In genomic region chr2:155779506-155779905, GRCm38 (mm10) we compare ENCODE assay signal across 38 mouse cellular contexts. TPM values are rescaled to one million over a fixed set of nuclear protein-coding genes. Genes with fewer than 3 reads are reported as not detected.
"Had no signal": no experiment of that assay in that cellular context is flagged by ENCODE, and none has a peak within 500 bp of the region (broad histone marks: within the 10 kb centered on the region; RNA-seq: fewer than 3 reads in every experiment).

No protein-coding gene starts in this region.

- H3K36me3 ChIP-seq: limb, embryonic 10.5 days; limb, embryonic 12.5 days; limb, embryonic 13.5 days; limb, embryonic 15.5 days; liver, embryonic 12.5 days; liver, embryonic 13.5 days; liver, embryonic 15.5 days; lung, embryonic 15.5 days; midbrain, embryonic 10.5 days; midbrain, embryonic 12.5 days; midbrain, embryonic 13.5 days; midbrain, embryonic 15.5 days; neural tube, embryonic 12.5 days had no signal

- H3K27ac ChIP-seq: limb, embryonic 10.5 days; limb, embryonic 12.5 days; limb, embryonic 13.5 days; limb, embryonic 15.5 days; liver, embryonic 12.5 days; liver, embryonic 13.5 days; liver, embryonic 14.5 days; liver, embryonic 15.5 days; lung, embryonic 15.5 days; macrophage; midbrain, embryonic 10.5 days; midbrain, embryonic 12.5 days; midbrain, embryonic 13.5 days; midbrain, embryonic 15.5 days; neural tube, embryonic 12.5 days had no signal

- H3K27me3 ChIP-seq: midbrain, embryonic 15.5 days had no signal

- ATAC-seq: liver, embryonic 12.5 days; midbrain, embryonic 13.5 days; midbrain, embryonic 15.5 days; midbrain, embryonic 16.5 days had no signal

- H3K4me1 ChIP-seq: liver, embryonic 15.5 days had no signal

- DNase-seq: left cerebral cortex, postnatal 4 days; liver; liver, embryonic 13.5 days; liver, postnatal 0 days; lung, adult 18-20 months; lung, adult 2 months; lung, postnatal 10 days; lung, postnatal 14 days; lung, postnatal 4 days had no signal

- H3K9me3 ChIP-seq: limb, embryonic 10.5 days; limb, embryonic 12.5 days; limb, embryonic 13.5 days; limb, embryonic 15.5 days; liver, embryonic 12.5 days; liver, embryonic 13.5 days; liver, embryonic 15.5 days; lung, embryonic 15.5 days; megakaryocyte, embryonic 14.5 days; midbrain, embryonic 10.5 days; midbrain, embryonic 12.5 days; midbrain, embryonic 13.5 days; midbrain, embryonic 15.5 days; neural tube, embryonic 12.5 days had no signal

- H3K4me2 ChIP-seq: limb, embryonic 12.5 days; limb, embryonic 13.5 days; limb, embryonic 15.5 days; liver, embryonic 11.5 days; liver, embryonic 12.5 days; liver, embryonic 13.5 days; liver, embryonic 15.5 days; lung, embryonic 14.5 days; lung, embryonic 15.5 days; midbrain, embryonic 11.5 days; midbrain, embryonic 12.5 days; midbrain, embryonic 13.5 days; midbrain, embryonic 15.5 days; neural tube, embryonic 12.5 days had no signal

- H3K9ac ChIP-seq: limb, embryonic 12.5 days; limb, embryonic 13.5 days; limb, embryonic 15.5 days; liver, embryonic 12.5 days; liver, embryonic 13.5 days; liver, embryonic 14.5 days; liver, embryonic 15.5 days; liver, postnatal 0 days; lung, embryonic 14.5 days; lung, embryonic 15.5 days; midbrain, embryonic 12.5 days; midbrain, embryonic 13.5 days; midbrain, embryonic 15.5 days; neural tube, embryonic 12.5 days had no signal

- H3K4me3 ChIP-seq: limb, embryonic 10.5 days; limb, embryonic 12.5 days; limb, embryonic 13.5 days; limb, embryonic 15.5 days; liver, embryonic 12.5 days; liver, embryonic 13.5 days; liver, embryonic 15.5 days; lung, embryonic 15.5 days; megakaryocyte, embryonic 14.5 days; midbrain, embryonic 10.5 days; midbrain, embryonic 12.5 days; midbrain, embryonic 13.5 days; midbrain, embryonic 15.5 days; myocyte; neural tube, embryonic 12.5 days had no signal

RNA-seq across cellular contexts. Expression of gene Mmp24, which starts 4.4 kb away (rescaled TPM):
- polyA plus RNA-seq: limb, embryonic 11.5 days; liver, embryonic 11.5 days; liver, embryonic 13.5 days; liver, embryonic 15.5 days; liver, embryonic 16.5 days; liver, postnatal 0 days; lung, embryonic 14.5 days had no signal

RNA-seq across cellular contexts. Expression of gene Gm17581, which starts 43.8 kb away (rescaled TPM):
- polyA plus RNA-seq: limb, embryonic 10.5 days; limb, embryonic 11.5 days; limb, embryonic 12.5 days; limb, embryonic 13.5 days; limb, embryonic 14.5 days; limb, embryonic 15.5 days; liver, adult 2 months; liver, embryonic 11.5 days; liver, embryonic 12.5 days; liver, embryonic 13.5 days; liver, embryonic 14.5 days; liver, embryonic 15.5 days; liver, embryonic 16.5 days; liver, postnatal 0 days; lung, adult 2 months; lung, embryonic 14.5 days; lung, embryonic 15.5 days; lung, embryonic 16.5 days; lung, postnatal 0 days; macrophage; midbrain, embryonic 10.5 days; midbrain, embryonic 11.5 days; midbrain, embryonic 12.5 days; midbrain, embryonic 13.5 days; midbrain, embryonic 14.5 days; midbrain, embryonic 15.5 days; midbrain, embryonic 16.5 days; midbrain, postnatal 0 days; myocyte; neural tube, embryonic 11.5 days; neural tube, embryonic 12.5 days had no signal
